Mouse (Mus musculus) mouse embryonic stem cell (cell line): ENCODE data around the gene Fbxo42.
"Not testable (repeated sequence)": the region's sequence is repeated elsewhere in the genome, so short reads cannot be mapped to it uniquely, and the experiment has no call there.

Experiments
- in situ Hi-C, 2 experiments: fragments of 300-500 bp; cut with MboI; formaldehyde crosslinking; loops; 1 replicate in 1 of 2; 3 replicates in 1 of 2; pipeline ENCODE4 v1.14.3; 2019 to 2020; ENCODE audit warnings: low sequenced_read_pairs in 2 of 2, low pct_unique_long_range_greater_than_20kb in 1 of 2, mixed read lengths in 1 of 2; ENCODE audit not compliant: unreplicated experiment in 1 of 2

The Fbxo42 gene

GRCm38 (mm10) chr4:141133227-141133626, 14.5 kb upstream of the Fbxo42 start:
- in situ Hi-C loops, result no loop called here

DNA sequence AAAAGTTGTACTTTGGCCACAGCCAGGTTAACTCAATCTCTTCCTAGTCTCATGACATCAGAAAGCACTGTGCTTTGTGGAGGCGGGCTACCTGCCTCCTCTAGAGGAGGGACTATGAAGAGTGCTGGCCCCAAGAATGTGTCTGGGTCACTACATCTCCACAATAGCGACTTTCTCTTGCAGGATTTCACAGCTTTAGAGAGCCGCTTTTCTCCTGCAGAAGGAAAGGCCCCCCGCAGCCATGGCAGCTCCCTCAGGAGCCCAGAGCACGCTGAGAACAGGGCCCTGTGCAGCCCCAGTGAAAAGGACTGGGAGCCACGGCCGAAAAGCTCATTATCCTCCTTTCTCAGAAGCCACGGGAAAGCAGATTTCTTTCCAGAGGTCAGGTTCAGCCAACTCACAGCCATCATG, 13.7 kb upstream of the Fbxo42 start:
- in situ Hi-C loops, result no loop called here

DNA sequence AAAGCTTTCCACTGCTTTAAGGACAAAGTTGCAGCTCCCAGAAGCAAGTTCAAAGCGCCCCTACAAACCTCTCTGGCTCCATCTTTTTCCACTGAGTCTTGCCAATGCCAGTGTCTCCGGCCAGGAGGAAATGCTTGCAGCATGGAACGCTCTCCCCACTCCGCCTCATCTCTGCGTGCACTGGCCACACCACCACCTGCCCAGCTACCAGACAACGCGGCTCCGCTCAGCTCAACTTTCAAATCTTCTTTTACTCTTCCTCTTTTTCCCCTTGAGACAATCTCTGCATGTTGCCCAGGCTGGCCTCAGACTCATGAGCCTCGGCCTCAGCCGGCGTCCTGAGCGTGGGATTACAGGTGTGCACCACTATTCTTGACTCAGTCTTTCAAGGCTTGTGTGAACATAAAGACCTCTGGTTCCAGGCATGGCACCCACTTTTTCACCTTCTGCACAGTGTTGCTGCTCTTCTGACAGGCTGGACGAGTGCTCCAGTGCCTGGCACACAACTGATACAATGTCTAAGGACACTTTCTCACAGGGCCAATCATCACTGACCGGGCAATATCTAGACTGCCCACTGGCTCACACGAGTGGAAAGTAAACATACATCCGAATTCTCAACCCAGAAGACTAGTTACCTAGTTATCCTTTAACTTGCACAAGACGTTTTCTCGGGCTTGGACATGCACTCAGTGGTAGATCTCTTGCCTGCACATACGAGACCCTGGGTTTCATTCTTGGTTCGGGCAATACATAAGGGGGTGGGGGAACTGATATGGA, 12.8 kb upstream of the Fbxo42 start:
- in situ Hi-C loops, result no loop called here

DNA sequence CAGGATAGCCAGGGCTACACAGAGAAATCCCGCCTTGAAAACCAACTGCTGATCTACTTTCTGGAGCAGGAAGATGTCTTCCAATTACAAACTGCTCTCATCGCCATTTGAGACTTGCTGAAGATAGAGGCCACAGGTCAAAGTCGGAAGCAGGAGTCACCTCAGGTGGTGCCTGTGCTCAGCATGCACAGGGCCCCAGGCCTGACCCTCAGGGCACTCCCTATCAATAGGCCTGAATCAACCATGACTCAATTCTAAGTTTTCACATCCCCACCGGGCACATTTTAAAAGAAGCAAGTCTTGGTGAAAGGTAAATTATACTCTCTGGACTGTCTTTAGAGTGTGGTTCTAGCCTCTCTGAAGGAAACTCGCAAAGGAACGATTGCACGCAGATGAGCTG, 11.6 kb upstream of the Fbxo42 start:
- in situ Hi-C loops, result no loop called here

GRCm38 (mm10) chr4:141137740-141138139, 10.0 kb upstream of the Fbxo42 start:
- in situ Hi-C loops, result not testable (repeated sequence)

- in situ Hi-C loops, result no loop called here
Measured at GRCm38 (mm10) chr4:141138425-141139115, 9.1 kb upstream of the Fbxo42 start.

- in situ Hi-C loops, result no loop called here
Measured at GRCm38 (mm10) chr4:141139116-141139970, 8.4 kb upstream of the Fbxo42 start, which contains the start of gene Szrd1. Szrd1 (minus strand) TSS chr4:141139775.

DNA sequence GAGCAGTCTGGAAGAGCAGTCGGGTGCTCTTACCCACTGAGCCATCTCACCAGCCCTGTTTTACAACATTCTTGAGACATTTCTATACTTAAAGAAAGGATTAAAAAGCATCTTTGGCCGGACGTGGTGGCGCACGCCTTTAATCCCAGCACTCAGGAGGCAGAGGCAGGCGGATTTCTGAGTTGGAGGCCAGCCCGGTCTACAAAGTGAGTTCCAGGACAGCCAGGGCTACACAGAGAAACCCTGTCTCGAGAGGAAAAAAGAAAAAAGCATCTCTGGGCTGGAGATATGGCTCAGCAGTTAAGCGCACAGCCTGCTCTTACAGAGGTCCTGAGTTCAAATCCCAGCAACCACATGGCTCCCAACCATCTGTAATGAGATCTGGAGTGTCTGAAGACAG, 7.4 kb upstream of the Fbxo42 start:
- in situ Hi-C loops, result not testable (repeated sequence)

GRCm38 (mm10) chr4:141140967-141141366, 6.7 kb upstream of the Fbxo42 start:
- in situ Hi-C loops, result no loop called here

- in situ Hi-C loops, result no loop called here
Measured at GRCm38 (mm10) chr4:141142285-141142811, 5.4 kb upstream of the Fbxo42 start.

- in situ Hi-C loops, result not testable (repeated sequence)
Measured at GRCm38 (mm10) chr4:141145124-141145523, 2.6 kb upstream of the Fbxo42 start.

GRCm38 (mm10) chr4:141146491-141147033, 1.2 kb upstream of the Fbxo42 start:
- in situ Hi-C loops, result no loop called here

DNA sequence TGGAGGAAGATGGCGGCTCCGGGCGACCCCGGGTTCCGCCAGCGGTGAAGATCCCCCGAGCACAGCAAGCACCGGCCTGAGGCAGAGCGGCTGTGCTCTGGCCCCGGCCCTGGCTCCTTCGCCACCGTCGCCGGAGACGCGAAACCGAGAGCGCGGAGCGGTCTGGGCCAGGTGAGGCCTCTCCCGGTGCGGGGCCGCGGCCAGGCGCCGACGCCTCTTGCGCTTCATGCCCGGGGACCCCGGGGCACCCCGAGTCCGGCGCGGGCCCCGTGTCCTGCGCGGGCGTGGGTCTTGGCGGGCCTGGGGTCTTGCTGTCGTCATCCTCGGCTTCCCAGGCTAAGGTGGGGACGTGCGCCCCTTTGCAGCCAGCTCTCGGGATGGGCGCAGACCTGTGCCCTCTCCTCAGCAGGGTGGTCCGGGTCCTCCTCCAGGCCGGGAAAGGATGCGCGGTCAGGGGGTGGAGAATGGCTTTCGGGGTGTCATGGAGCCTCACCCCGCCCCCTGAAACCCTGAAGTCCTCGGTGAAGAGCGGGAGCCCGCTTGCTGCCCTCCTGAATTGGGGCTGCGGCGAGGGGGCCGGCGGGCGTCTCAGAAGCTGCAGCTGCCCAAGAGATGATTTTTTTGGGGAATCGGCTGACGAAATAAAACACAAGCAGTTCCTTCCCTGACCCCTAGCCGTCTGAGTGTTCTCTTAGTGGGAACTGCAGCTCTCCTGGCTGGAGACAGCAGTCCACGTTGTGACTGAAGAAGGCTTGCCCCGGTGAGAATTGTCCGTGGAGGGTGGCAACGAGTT, 492 bp downstream of the Fbxo42 start:
- in situ Hi-C loops, result no loop called here

DNA sequence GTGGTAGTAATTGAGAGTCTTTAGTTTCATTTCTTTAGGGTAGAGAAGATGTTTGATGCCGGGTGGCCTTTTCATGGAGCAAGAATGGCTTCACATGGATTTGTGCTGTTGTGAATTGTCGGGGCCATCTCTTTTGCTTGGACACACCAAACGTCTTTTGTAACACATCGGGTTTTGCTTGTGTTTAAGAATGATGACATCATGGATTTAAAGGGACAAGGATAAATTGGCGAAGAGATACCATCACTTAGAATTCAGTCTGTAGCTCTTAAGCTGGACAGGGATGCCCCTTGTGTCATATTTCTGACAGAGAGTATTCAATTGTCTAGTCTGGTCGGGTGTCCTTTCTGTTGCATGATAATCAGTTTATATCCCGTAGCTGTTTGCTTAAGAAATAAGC, 1.4 kb downstream of the Fbxo42 start:
- in situ Hi-C loops, result no loop called here

DNA sequence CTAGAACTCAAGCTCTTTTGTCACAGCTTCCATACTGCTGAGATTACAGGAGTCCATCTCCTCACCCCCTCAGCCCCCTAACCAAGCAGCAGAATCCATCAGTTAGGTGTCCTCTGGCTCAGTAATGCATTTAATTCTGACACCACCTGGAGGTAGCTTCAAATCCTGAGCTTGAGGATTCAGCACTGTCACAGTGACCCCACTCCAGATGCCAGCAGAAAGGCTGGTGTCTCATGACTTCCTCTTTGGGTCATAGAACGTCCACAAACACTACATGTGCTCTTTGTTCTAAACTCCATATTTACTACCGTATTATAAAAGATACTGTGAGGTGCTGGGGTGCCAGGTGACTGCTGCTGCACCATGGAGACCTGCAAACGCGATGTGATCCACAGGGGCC, 9.8 kb downstream of the Fbxo42 start:
- in situ Hi-C loops, result no loop called here

- in situ Hi-C loops, result no loop called here
Measured at GRCm38 (mm10) chr4:141158609-141159008, 10.9 kb downstream of the Fbxo42 start.

- in situ Hi-C loops, result no loop called here
Measured at GRCm38 (mm10) chr4:141159093-141159492, 11.4 kb downstream of the Fbxo42 start.

GRCm38 (mm10) chr4:141159666-141160065, 12.0 kb downstream of the Fbxo42 start:
- in situ Hi-C loops, result no loop called here
